Mouse (Mus musculus): ENCODE data around the gene Plaur.

Plaur gene

DNA sequence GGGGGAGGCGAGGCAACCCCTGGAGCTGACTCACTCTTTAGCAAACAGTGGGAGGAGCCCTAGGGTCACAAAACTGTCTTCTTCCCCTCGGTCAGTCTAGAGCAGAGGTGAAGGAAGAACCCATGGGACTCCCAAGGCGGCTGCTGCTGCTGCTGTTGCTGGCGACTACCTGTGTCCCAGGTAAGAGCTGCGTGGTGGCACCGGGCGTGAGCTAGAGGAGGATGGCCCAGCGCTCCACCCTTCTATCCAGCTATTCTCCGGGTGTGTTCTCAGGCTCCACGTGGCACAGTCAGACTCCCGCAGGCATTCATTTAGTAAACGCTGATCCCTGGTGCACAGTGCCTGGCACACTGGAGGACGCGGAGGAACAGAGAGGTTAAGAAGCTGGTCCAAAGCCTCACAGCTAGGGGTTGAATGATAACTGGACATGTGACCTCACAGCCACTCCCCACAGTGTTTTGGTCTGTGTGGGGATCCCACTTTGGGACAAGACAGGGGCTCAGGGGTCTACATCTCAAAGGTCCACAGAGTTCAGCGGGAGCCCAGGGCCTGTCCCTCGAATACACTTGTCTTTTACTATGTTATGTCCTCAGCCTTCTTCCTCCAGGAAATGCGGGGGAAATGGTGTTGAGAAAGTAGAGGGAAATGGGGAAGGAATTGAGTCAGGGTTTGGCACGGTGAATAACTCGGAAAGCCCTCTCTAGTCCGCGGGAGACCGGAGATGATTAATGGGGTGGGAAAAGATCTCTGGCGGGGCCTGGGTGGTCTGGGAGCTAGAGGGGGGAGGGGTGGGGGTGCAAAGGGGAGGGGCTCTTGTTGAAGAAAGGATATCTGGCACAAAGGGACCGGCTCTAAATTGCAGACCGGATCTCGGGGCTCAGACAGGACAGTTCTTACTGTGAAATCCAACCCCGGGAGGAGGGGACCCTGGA, at the start of gene Plaur:
Plaur (plus strand) TSS at position 97 of the 932 bp plus-strand sequence.
- DNase-seq (ENCODE audit: low spot score in 2 of 2): peak in 1 of 2 experiments; percentile 47

DNA sequence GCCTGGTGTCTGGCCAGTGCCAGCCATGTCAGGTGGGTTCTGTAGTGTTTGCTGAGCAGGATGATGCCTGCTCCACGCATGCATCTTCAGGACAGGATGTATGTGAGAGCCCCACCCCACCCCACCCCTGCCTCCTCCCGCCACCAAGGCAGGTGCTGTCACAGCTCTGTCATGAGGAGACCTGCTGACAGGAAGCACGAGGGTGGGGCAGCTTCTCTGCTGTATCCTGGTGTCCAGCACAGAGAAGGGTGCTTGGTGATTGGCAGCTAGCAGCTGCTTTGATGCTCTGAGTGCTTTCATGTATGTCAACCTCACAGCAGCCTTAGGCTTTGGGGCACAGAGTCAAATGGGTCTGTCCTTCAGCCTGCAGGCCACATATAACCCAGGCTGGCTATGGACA, 48.7 kb upstream of the Plaur start:
- peak in 1 of 2 experiments; percentile 64 for DNase-seq (ENCODE audit: low spot score in 2 of 2)

DNA sequence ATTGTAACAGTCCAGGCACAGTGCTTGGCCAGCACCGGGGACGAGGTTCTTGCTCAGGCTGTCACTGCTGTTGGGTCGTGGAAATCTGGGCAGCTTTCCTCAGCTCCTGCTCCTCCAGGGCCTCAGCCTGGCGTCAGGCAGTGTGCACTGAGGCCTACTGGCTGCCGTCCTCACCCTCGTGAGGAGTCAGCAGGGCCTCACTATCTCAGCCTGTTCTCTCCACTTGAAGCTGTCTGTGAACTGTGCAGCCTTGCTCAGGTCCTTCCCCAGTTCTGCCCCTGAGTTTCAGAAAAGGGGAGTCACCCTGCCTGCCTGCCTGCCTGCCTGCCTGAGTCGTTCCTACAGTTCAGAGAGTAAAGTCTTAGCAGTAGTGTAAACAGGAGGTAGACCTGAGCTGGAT, 47.0 kb upstream of the Plaur start:
- DNase-seq (ENCODE audit: low spot score in 2 of 2): no peak

DNA sequence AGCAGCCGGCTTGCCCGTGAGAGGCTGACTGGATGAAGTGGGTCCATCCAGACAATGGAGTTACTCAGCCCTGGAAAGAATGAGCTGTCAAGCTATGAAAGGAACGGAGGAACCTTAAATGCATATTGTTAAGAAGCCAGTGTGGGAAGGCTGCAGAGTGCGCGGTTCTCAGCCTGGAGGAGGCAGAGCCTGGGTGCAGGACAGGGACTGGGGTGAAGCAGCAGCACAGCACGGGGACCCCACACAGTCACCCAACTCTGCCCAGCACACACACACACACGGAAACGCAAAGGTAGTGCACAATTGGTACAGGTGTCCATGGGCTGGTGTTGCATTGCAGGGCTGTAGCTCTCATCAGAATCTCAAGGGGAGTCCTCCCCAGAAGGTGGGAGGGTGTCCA, 42.7 kb upstream of the Plaur start:
- no peak for DNase-seq (ENCODE audit: low spot score in 2 of 2)

DNA sequence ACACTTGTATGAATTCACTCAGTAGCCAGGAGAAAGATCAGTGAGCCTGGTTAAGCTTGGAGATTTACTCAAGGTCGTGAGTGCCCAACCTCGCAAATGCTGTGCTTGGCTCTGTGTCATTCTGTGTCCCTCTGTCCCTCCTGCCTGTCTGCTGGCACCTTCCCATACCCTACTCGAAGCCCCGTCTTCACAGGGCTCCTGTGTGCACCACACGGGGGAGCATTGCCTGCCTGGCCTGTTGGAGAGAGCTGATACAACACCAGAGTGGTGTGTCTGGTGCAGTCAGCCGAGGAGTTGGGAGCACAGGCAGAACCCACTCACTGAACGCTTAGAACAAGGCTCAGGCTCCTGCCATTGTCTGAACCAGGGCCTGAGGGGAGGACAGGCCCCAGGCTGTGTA, 40.6 kb upstream of the Plaur start:
- DNase-seq (ENCODE audit: low spot score in 2 of 2): no peak

DNA sequence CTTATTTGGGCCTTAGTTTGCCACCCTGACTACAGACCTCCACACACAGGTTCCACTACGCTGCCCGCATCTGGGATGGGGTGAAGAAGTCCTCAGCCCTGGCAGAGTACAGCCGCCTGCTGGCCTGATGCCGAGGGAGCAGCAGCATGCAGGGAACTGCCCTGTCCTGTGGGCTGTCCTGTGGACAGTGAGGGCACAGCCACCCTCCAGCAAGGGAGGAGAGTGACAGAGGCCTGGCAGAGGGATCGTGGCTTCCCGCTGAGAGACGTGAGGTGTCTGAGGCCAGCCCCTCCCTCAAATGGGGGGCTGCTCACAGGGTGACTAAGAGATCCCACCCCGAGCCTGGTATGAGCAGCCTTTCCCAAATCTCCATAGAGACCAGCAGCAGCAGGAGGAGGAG, 40.0 kb upstream of the Plaur start:
- DNase-seq (ENCODE audit: low spot score in 2 of 2): no peak

DNA sequence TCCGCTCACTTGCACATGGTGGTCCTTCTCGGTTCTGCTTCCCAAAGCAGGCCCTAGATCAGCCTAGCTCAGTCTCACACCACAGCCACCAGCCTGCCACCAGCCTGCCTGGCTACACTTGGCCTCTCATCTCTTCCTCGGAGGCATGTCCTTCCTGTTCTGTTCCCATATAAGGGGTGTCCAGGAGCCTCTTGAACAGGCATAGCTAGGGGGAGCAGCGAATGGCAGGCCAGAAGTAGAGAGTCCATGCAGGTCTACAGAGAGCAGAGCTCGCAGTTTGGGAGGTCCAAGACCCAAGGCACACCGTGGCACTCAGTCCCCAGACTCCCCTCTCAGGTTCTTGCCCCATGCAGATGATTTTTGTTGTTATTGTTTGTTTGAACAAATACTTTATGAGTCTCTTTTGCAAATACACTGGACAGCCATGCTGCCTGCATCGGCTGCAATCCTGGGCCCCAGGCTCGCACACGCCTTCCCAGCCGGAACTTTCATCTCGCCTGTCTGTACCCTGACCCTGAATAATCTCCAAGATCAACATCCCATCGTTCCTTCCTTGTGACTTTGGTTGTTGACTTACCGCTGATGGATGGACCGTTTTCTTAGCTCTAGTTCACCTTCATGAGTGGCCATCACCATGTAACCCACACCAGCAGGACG, 39.0 kb upstream of the Plaur start:
- no peak for DNase-seq (ENCODE audit: low spot score in 2 of 2)

DNA sequence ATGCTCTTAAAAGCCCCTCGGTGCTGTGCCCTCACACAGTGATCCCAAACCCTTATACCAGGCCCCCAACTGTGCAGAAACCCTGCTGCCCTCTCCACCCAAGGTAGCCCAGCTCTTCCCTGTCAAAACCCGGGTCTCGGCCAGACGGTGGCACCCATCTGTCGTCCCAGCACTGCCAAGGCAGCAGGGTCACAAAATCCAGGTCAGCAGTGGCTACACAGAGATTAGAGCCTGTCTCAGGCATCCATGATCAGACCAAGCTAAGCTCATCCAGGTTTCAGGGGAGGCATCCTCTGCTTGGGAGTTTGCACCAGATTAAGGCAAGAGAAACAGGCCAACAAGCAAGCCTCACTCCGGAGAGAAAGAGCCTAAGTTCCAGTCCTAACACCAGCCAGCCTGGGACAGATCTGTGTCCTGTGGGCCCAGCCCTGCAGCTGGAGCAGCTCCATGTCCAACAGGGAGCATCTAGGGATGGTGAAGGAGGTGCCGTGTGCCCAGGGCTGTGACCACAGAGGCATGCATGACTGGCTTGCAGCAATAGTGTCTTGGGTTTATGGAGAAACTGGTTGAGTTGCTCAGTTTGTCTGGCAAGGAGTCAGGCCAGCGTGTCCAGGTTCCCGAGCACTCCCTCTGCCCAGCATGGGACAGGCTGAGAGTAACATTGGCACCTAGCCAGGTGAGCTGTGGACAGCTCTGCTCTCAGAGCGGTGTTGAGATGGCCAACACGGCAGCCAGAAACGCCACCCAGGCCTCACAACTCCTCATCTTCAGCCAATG, 38.1 kb upstream of the Plaur start:
- no peak for DNase-seq (ENCODE audit: low spot score in 2 of 2)

DNA sequence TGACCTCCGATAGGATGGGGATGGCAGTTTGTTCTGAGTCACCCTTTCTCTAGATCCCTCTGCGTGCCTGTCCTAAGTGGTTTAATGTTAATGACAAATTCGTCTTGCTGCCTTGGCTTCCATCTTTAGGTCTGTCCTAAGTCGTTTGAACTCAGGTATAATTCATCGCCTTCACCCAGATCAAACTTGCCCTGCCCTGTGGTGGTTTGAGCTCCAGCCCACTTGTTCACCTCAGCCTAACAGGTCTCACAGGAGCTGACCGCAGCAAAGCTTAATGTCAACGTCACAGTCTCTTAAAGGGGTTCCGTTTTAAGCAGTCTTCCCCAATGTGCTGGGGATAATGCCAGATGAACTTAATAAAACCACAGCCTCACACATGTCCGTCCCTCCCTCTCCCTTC, 36.4 kb upstream of the Plaur start:
- no peak for DNase-seq (ENCODE audit: low spot score in 2 of 2)

DNA sequence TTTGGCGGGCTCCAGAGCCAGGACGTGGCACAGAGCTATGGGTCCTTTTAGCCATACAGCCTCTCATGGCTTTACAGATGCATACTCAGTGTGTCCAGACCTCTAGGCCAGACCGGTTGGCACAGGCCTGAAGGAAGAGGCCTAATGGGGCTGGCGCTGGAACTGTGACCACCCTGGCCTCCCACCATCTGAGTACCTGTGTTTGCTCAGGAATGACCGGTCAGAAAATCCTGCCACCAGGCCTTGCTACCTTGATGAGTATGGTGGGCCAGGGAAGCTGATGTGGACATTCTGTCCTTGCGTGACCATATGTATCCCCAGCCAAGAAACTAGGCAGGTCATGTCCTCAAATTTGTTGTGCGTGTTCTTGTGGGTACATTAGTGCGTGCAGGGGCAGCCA, 35.1 kb upstream of the Plaur start:
- DNase-seq (ENCODE audit: low spot score in 2 of 2): no peak

DNA sequence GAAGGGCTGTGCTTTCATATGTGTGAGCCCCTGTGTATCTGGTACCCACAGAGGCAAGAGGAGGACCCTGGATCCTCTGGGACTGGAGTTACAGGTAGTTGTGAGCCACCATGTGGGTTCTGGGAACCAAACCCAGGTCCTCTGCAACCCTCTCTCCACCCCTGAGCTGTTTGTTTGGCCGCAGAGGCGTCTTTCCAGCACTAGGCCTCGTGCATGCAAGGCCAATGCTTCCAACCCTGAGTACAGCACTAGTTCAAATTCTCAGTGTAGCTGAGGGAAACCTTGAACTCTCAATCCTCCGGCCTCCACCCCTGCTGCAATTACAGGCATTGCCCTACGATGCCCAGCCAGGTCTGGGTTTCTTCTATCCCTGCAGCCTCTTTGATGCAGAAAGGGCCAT, 33.6 kb upstream of the Plaur start:
- no peak for DNase-seq (ENCODE audit: low spot score in 2 of 2)

DNA sequence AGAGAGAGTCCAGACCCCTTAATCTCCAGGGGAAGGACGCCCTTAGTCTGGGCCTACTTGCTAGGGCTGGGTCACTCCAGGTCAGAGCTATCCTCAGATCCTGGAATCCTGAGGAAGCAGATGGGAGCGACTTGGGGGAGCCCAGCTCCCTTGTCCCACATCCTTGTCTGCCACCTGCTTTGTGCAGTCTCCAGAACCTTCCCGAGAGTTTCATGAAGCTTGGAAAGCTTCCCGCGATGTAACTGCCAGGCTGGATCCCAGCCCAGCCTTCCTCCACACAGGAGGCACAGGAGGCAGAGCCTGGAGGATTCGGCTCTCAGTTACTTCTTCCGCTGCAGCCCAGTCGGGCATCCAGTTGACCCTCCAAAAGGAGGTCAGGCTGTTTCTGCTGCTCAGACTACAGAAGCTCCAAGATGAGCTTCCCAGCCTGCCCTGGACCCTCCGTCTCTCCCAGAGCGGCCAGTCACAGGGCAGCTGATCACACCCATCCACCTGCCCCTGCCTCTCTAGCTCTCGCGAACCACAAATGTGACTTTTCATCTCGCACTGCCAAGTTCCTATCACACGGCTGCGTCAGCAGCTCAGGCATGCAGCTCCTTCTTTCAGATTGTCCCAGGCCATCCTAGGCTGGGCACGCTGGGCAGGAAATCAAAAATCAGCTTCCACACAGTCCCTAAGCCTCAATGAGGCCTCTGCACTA, 32.7 kb upstream of the Plaur start:
- no peak for DNase-seq (ENCODE audit: low spot score in 2 of 2)

DNA sequence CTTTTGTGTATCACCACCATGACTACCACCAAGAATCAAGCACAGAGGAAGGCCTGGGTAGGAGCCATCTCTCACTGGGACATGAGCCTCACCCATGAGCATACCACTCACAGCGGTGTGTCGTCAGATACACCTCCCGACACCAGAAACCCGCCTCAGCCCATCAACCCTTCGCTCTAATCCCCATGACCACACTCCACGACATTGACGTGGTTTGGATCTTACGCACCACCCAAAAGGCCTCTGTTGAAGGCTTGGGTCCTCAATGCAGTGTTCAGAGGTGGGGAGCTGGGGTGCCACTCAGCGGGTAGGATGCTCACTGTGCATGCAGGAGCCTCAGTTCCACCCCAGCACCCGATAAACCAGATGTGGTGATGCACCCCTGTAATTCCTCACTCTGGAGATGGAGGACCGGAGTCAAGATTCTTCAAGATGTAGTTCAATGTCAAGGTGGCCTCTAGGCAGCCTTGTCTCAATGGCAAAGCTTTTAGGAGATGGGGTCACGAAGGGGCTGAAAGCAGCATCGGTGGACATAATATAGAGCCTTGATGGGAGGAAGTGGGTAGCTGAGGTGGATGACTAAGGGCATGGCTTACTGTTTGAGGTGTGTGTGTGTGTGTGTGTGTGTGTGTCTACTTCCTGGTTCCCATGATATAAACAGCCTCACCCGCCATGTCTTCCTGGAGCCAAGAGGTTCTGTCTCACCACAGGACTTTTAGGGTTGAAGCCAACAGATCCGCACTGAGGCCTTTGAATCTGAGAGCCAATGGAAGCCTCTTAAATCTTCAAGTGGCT, 31.5 kb upstream of the Plaur start:
- DNase-seq (ENCODE audit: low spot score in 2 of 2): no peak

DNA sequence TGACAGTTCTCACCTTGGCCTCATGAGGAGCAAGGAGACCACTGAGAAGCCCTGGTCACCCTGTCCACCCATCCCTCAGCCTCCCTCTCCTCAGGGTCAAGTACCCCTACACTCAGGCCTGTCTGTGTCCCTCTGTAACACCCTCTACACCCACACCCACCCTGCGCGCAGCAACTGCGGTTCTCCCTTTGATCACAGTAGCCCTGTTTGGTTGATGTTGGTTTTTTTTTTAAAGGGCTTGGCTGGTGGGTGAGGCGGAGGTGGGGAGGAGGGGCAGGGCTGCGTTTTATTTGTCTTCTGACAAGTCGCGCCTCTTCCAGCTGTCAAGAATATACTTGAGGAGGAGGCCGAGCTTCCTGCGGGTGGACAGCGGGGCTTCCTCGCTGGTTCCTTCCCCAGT, 30.6 kb upstream of the Plaur start:
- no peak for DNase-seq (ENCODE audit: low spot score in 2 of 2)

DNA sequence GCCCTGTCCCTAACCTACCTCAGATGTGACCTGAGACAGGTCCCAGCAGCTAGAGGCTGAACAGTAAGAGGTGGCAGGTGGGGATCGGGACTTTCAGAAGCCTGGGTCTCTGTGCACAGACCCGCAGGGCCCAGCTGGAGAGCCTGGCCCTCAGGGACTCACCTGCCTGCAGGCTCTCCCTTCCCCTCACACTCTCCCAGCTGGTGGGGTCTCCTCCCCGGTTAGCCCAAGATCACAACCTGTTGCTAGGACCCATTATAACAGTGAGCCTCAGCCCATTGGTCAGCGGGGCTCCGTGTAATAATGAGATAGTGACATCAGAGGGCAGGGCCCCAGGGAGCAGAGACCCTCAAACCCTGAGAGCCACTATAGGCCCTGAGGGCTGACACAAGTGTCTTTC, 27.0 kb upstream of the Plaur start:
- no peak for DNase-seq (ENCODE audit: low spot score in 2 of 2)

DNA sequence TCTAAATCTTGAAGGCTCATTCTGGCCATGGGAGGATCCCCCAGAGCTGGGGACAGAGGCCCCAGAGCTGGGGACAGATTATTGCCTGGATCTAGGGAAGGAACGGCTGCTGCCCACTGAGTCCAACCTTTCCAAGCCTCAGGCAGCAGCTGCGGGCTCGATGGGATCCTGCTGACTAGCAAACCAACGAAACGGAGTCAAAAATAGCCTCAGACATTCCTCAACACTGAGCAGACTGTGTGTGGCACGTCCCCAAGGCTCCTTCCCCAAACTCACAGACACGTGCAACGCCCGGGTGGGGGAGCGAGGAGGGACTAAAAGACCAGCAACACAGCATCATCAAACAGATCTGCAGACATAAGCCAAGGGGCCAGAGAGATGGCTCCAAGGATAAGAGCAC, 24.3 kb upstream of the Plaur start:
- DNase-seq (ENCODE audit: low spot score in 2 of 2): no peak

DNA sequence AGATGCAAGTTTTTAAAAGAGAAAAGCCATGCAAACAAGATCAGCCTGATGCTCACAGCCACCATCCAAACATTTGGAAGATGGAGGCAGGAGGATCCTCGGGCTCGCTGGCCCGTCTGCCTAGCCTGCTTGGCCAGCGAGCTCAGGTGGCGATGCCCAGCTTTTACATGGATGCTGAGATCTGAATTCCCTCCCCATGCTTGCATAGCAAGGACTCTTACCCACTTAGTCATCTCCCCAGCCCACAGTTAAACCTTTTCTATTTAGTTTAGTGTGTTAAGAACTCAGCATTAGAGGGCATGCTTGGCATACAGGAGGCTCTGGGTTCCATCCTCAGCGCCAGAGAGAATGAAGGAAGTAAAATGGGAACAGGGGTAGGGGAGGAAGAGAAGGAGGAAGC, 23.1 kb upstream of the Plaur start:
- DNase-seq (ENCODE audit: low spot score in 2 of 2): no peak

DNA sequence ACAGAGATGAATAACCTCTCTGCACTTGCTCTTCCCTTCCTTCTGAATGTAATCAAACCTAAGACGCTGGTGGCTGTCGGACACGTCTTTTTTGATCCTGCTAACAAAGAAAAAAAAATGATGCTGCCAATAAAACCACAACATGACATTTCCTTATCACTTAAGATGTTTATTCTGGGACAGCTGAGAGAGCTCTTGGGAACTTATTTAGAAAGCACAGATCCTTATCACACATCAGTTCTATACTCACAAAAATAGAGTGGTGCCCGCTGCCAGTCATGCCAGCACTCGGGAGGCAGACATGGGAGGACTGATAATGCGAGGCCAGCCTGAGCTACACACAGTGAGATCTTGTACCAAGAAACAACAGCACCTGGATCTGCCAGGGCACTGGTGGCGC, 22.4 kb upstream of the Plaur start:
- no peak for DNase-seq (ENCODE audit: low spot score in 2 of 2)

DNA sequence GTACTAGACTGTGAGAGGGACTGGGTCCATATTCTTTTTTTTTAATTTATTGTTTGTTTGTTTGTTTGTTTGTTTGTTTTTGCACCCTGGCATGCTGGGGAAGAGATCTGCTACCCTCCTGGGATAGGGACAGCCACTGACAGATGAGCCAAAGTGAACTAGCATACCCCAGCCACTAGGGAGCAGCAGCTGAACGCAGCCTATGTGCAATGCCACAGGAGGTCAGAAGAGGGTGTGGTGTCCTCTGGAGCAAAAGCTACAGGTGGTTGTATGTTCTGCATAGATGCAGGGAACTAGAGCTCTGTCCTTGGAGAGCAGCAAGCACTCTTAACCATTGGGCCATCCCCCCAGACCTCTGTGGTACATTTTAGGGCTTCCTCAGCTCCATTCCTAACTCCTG, 20.5 kb upstream of the Plaur start:
- DNase-seq (ENCODE audit: low spot score in 2 of 2): peak; percentile 57 to 78

DNA sequence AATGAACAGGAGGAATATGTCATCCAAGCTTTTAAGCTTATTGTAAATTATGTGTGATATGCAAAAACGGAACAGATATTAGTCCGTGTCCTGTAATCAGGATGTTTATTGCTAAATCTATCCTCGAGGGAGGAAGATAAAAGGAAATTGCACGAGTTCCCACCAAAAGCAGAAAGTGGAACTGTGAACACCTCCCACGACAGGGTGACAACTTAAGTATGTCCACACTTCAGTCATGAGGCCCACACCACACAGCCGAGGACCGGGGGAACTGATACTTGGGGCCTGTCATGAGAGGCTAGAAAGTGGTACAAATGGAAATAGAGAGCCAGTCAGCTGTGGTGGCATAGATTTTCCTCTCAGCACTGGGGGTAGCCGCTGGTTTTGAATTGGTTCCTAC, 20.0 kb upstream of the Plaur start:
- peak in 1 of 2 experiments; percentile 65 for DNase-seq (ENCODE audit: low spot score in 2 of 2)
